Mouse (Mus musculus) bone marrow, adult 2 months (tissue): Measurements from ENCODE around the gene Map4k2.

Experiments used
- CTCF ChIP-seq: fragments of 200-500 bp; IDR thresholded peaks from 2 replicates; pipeline ENCODE4 v1.5.1; 2011; ENCODE audit warnings: low read length, control low read depth; ENCODE audit not compliant: control insufficient read depth, insufficient read depth
- POLR2A ChIP-seq: fragments of 200-500 bp; IDR thresholded peaks from 2 replicates; pipeline ENCODE4 v1.6.1; 2011; ENCODE audit warnings: low read depth, mild to moderate bottlenecking, control low read depth, low read length, borderline replicate concordance; ENCODE audit not compliant: control insufficient read depth

DNA sequence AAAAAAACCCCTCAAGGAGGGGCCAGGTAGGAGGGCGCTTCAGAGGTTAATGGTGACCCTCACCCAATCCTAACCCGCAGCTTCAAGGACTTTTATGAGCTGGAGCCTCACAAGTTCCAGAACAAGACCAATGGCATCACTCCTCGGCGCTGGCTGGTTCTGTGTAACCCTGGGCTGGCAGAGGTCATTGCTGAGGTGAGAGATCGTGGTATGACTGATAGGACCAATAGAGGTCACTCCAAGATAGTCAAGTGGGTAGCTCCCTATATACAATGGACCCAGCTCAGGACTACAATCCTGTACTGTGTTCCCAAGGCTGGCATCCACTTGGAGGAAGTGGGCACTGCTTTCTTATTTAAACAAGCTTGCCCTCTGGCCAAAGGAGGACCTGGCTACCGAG, 49.3 kb downstream of the Map4k2 start:
- no peak for TF ChIP-seq POLR2A
- TF ChIP-seq CTCF = no peak
